Mouse (Mus musculus): Measurements from ENCODE around the gene D630039A03Rik. TPM values are rescaled to one million over a fixed set of nuclear protein-coding genes. Genes with fewer than 3 reads are reported as not detected.

D630039A03Rik gene
- polyA plus RNA-seq, 1 experiment from 2014 or later = 0.09 TPM

DNA sequence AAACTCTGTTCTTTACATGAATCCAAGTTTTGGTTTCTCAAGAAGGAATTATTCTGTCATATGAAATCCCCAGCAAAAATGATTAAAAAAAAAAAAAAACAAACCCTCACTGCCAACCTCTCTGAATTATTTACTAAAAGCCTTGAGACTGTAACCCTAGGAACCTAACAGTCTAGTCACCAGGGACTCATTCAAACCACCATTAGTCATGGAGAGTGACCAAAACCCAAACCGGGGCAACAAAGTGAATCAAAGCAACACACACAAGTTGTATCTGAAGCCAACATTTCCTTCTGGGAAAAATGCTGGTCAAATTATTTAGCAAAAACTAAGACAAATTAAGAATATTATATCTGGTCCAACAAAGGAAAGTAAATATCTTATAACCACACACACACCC lies 36.8 kb upstream of the D630039A03Rik start:
- Histone ChIP-seq H3K4me1 (replicated peaks) (peaks cover 36% of the 10 kb centered on the region), H3K4me3 (no peak overlapping the region), H3K27ac (no peak overlapping the region), H3K27me3 (no peaks in the 10 kb centered on the region), H3K36me3 (peaks cover 45% of the 10 kb centered on the region), H3K9ac (no peak overlapping the region), H3K9me3 (no peaks in the 10 kb centered on the region), H3K4me2 (no peak overlapping the region)
- ATAC-seq (ENCODE audit: low FRiP score) = no peak
- whole genome bisulfite sequencing = 64% methylated on average over 1 of the region's 1 CpGs

DNA sequence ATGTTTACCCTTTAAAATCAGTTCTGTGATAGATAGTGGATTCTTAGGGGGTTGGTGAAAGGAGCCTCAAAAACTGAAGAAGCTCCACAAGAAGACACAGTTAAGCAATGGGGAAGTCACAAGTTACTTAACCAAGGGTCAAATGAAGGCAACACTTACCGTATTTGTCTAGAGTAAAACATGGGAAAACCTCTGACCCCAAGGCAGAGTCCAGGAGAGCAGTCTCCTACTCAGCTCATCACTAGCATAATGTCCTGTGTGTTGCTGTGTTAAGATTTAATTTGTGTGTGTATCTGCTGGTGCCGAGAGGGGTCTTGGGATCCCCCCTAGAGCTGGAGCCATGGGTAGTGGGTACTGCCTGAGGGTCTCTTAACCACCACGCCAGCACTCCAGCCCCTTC lies 36.3 kb upstream of the D630039A03Rik start:
- WGBS = 96% methylated on average over 3 of the region's 3 CpGs
- no peaks in the 10 kb centered on the region for H3K9me3 ChIP-seq
- H3K4me1 ChIP-seq (replicated peaks) = peaks cover 34% of the 10 kb centered on the region

DNA sequence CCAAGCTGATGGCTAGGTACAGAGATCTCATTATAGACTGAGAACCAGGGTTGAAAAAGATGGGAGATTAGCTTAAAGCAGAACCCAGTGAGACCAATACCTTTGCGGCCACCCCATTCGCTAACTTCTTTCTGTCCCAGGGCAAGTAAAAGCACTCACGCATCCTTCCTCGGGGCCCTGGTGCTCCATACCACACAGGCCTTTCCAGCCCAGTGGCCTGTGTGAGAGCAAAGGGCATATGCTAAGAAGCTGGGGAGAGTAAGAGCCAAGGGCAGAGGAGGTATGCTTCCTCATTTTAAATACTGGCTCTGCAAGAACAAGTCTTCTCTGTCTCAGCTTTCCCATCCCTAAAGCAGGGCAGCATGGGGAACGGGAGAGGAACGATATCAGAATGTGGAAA lies 33.8 kb upstream of the D630039A03Rik start:
- H3K9ac ChIP-seq = no peak overlapping the region
- peaks cover 17% of the 10 kb centered on the region for H3K4me1 ChIP-seq (replicated peaks)
- no peak for ATAC-seq (ENCODE audit: low FRiP score)
- H3K27ac ChIP-seq = no peak overlapping the region
- no peaks in the 10 kb centered on the region for H3K27me3 ChIP-seq
- WGBS = 97% methylated on average over 6 of the region's 6 CpGs
- H3K4me2 ChIP-seq = no peak overlapping the region
- H3K9me3 ChIP-seq = no peaks in the 10 kb centered on the region
- no peak overlapping the region for H3K4me3 ChIP-seq
- H3K36me3 ChIP-seq = peaks cover 70% of the 10 kb centered on the region

More for the DNA sequence above, 36.3 kb upstream of the D630039A03Rik start:
- Histone ChIP-seq H3K4me3 (no peak overlapping the region), H3K9ac (no peak overlapping the region), H3K36me3 (peaks cover 50% of the 10 kb centered on the region), H3K27me3 (no peaks in the 10 kb centered on the region), H3K27ac (no peak overlapping the region), H3K4me2 (no peak overlapping the region)
- ATAC-seq (ENCODE audit: low FRiP score) = no peak

DNA sequence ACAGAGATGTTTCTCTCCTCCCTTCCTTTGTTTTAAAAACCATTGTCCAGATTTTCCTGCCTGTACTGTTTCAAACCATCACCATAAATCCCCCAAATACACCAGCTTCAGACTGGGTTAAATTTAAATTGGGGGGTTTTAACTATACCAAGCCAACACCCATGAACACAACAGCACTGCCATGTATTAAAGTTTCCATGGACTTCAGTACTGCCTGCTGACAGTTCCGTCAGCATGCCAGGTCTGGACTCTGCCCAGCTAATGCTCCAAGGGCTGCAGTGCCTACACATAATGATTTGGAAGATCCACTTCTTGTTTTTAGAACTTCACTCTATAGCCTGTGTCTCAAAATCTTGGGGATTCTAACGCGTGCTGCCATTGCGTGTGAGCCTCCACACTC lies 31.4 kb upstream of the D630039A03Rik start:
- peaks cover 91% of the 10 kb centered on the region for H3K36me3 ChIP-seq
- H3K27me3 ChIP-seq = no peaks in the 10 kb centered on the region
- WGBS = 93% methylated on average over 4 of the region's 4 CpGs
- no peak overlapping the region for H3K4me3 ChIP-seq
- no peak overlapping the region for H3K27ac ChIP-seq
- no peak for ATAC-seq (ENCODE audit: low FRiP score)
- no peaks in the 10 kb centered on the region for H3K9me3 ChIP-seq
- H3K4me1 ChIP-seq (replicated peaks) = peaks cover 1% of the 10 kb centered on the region; the same call in 1 of the 2 replicates
- no peak overlapping the region for H3K4me2 ChIP-seq
- no peak overlapping the region for H3K9ac ChIP-seq

DNA sequence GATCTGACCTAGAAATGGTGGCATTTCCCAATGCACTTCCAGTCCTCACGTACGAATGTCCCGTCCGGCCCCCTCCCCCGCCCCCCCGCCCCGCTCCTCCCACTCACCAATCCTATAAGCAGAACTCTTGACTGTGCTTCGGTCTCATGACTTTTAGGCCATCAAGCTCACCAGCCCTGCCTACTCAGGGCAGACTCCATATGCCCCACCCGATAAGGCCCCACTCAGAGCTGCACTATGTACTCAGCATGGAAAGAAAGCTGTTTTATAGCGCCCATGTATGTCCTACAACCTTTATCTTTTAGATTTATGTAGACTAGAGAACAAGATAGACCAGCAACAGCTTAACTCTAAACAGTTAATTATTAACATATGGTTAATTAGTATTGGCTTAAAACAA lies 30.9 kb upstream of the D630039A03Rik start:
- no peak for ATAC-seq (ENCODE audit: low FRiP score)
- Histone ChIP-seq H3K9ac (no peak overlapping the region), H3K27me3 (no peaks in the 10 kb centered on the region), H3K4me3 (no peak overlapping the region), H3K27ac (no peak overlapping the region), H3K9me3 (no peaks in the 10 kb centered on the region), H3K4me2 (no peak overlapping the region), H3K36me3 (peaks cover 91% of the 10 kb centered on the region), H3K4me1 (replicated peaks) (no peaks in the 10 kb centered on the region)
- 89% methylated on average over 10 of the region's 10 CpGs for WGBS

DNA sequence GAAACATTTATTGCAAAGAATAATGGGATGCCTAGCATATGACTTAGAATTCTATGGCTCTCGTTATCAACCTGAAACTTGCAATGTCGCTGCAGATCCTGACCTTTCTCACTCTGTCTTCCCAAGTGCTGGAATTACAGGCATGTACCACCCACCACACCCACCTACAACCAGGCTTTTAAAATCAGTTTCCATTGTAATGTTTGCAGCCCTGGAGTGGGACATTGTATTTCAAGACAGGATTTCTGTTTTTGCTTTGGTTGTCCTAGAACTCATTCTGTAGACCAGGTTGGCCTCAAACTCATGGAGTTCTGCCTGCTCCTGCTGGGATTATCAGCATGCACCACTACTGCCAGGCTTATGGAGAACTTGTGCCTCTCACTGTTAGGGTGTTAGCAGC lies 26.8 kb upstream of the D630039A03Rik start:
- H3K4me2 ChIP-seq = no peak overlapping the region
- H3K36me3 ChIP-seq = peaks cover 55% of the 10 kb centered on the region
- WGBS = 94% methylated on average over 2 of the region's 2 CpGs
- no peaks in the 10 kb centered on the region for H3K4me1 ChIP-seq (replicated peaks)
- no peak overlapping the region for H3K27ac ChIP-seq
- no peaks in the 10 kb centered on the region for H3K27me3 ChIP-seq
- H3K4me3 ChIP-seq = no peak overlapping the region
- no peak for ATAC-seq (ENCODE audit: low FRiP score)
- no peaks in the 10 kb centered on the region for H3K9me3 ChIP-seq
- H3K9ac ChIP-seq = no peak overlapping the region

DNA sequence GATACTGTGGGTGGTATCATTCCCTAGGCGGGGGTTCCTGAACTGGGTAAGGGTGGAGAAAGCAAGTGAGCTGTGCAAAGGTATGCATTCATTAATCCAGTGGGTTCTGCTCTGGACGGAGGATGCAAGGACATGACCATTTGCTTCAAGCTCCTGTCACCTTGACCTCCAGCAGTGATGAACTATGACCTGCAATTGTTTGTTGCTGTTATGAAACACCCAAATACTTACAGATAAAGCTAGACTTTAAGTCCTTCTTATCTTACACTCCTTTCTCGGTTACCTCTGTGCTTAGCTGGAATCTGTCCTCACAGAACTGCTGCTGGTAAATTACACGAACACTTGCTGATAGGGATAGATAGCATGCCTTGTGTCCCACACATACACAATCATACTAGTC lies 24.5 kb upstream of the D630039A03Rik start:
- no peaks in the 10 kb centered on the region for H3K27me3 ChIP-seq
- no peak overlapping the region for H3K27ac ChIP-seq
- H3K4me1 ChIP-seq (replicated peaks) = no peaks in the 10 kb centered on the region
- H3K4me2 ChIP-seq = no peak overlapping the region
- WGBS = 94% methylated on average over 4 of the region's 4 CpGs
- no peak for ATAC-seq (ENCODE audit: low FRiP score)
- H3K36me3 ChIP-seq = peaks cover 37% of the 10 kb centered on the region
- no peak overlapping the region for H3K4me3 ChIP-seq
- no peaks in the 10 kb centered on the region for H3K9me3 ChIP-seq
- H3K9ac ChIP-seq = no peak overlapping the region

DNA sequence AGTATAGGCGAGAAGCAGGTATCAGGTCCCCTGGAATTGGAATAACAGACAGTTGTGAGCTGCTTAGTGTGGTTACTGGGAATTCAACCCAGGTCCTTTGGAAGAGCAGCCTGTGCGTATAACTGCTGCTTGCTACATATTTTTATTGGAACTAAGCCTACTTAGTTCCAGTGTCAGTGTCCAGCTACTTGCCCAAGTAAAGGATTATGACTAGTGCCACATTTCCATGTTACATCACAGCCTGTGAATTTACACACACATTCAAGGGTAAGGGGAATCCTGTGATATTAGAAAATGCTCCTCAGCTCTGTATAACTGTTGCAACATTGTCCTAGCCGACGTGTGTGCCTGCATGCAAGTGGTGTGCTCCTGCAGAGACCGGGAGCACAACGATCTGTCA lies 21.2 kb upstream of the D630039A03Rik start:
- ATAC-seq (ENCODE audit: low FRiP score) = no peak
- no peak overlapping the region for H3K4me2 ChIP-seq
- H3K4me1 ChIP-seq (replicated peaks) = no peaks in the 10 kb centered on the region
- 0 out of 2 replicates have a peak, but pooled peaks cover 2% of the 10 kb centered on the region for H3K9me3 ChIP-seq
- H3K27ac ChIP-seq = no peak overlapping the region
- no peak overlapping the region for H3K9ac ChIP-seq
- WGBS = 90% methylated on average over 6 of the region's 6 CpGs
- no peak overlapping the region for H3K4me3 ChIP-seq
- peaks cover 8% of the 10 kb centered on the region for H3K36me3 ChIP-seq
- H3K27me3 ChIP-seq = no peaks in the 10 kb centered on the region

DNA sequence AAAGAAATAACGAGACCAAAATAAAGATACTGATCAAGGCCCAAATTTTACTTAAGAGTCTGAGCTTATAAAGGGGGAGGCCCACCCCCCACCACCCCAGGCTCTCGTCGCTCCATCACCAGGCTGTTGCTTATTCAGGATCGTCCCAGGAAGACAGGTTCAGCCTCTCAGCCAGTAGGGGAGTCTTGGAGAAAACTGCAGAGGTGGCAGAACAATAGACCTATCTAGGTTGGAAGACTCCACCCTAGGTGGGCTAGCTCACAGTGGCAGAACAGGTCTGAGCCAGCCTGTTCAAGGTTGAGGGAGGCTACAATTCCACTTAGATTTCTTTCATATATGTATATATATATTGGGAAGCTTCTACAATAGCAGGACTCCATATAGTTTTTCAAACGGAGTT lies 18.1 kb upstream of the D630039A03Rik start:
- Histone ChIP-seq H3K9ac (no peak overlapping the region), H3K4me2 (no peak overlapping the region), H3K27me3 (no peaks in the 10 kb centered on the region), H3K4me3 (no peak overlapping the region), H3K27ac (no peak overlapping the region), H3K9me3 (0 out of 2 replicates have a peak, but pooled peaks cover 5% of the 10 kb centered on the region), H3K36me3 (peaks cover 3% of the 10 kb centered on the region; the same call in 1 of the 2 replicates), H3K4me1 (replicated peaks) (no peaks in the 10 kb centered on the region)
- no peak for ATAC-seq (ENCODE audit: low FRiP score)
- WGBS = 74% methylated on average over 5 of the region's 5 CpGs

DNA sequence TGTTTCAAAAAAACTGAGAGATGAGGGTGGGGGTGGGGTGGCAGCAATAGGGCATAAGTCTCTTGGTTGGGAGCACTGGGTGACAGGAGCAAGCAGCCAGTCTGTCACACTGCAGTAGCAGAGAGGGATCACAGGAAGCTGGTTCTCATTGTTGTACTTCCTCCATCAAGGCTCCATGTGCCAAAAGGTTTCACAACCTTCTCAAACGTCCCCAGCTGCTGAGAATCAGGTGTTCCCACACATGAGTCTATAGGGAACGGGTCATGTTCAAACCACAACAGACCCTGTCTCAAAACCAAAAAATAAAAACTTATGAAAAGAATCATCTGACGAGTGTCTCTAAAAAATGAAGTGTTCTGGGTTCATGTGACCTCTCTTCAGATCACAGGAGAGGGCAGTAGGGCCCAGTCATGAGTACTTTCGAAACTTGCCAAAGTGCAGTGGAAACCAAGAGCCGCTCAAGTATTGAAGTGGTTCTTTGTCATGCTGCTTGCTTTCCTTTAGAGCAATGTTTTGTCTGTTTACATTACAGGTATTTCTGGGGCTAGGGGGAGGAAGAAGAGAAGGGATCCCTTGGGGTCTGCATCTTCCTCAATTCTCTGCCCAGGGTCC lies 14.6 kb upstream of the D630039A03Rik start:
- no peak for ATAC-seq (ENCODE audit: low FRiP score)

DNA sequence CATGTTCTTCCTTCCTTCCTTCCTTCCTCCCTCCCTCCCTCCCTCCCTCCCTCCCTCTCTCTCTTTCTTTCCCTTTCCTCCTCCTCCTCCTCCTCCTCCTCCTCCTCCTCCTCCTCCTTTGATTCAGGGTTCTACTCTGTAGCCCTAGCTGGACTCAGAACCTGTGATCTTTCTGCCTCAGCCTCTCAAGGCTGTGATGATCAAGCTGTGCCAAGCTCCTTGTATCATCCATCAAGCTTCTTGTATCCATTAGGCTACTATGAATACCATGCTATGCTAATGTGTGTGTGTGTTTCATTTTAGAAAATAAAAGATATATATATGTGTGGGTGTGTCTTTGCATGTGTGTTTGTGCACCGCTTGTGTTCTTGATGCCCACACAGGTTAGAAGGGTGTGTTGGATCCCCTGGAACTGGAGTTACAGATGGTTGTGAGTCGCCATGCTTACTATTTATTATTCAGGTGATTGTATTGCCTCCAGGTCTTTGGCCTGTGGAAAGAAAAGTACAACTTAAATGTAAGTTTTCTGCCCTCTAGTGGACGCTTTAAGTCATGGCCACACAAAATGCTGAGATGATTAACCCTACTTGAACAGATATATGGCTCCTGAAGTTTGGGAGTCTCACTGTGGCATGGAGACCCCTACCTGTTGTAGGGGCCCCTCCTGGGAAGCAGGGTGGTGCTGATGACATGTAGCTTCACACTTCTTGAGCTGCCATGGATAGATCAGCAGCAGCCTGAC lies 11.5 kb upstream of the D630039A03Rik start:
- Histone ChIP-seq H3K4me2 (no peak overlapping the region), H3K9ac (no peak overlapping the region), H3K27ac (no peak overlapping the region), H3K4me3 (no peak overlapping the region), H3K9me3 (0 out of 2 replicates have a peak, but pooled peaks cover 5% of the 10 kb centered on the region), H3K36me3 (no peaks in the 10 kb centered on the region), H3K4me1 (replicated peaks) (peaks cover 2% of the 10 kb centered on the region; the same call in 1 of the 2 replicates), H3K27me3 (no peaks in the 10 kb centered on the region)
- peak; percentile 36; the same call in 1 of the 2 replicates for ATAC-seq (ENCODE audit: low FRiP score)
- WGBS = 27% methylated on average over 3 of the region's 3 CpGs

More for the DNA sequence above, 14.6 kb upstream of the D630039A03Rik start:
- H3K36me3 ChIP-seq = peaks cover 3% of the 10 kb centered on the region; the same call in 1 of the 2 replicates
- no peak overlapping the region for H3K27ac ChIP-seq
- 81% methylated on average over 5 of the region's 5 CpGs for WGBS
- no peak overlapping the region for H3K4me2 ChIP-seq
- no peaks in the 10 kb centered on the region for H3K4me1 ChIP-seq (replicated peaks)
- H3K9me3 ChIP-seq = 0 out of 2 replicates have a peak, but pooled peaks cover 5% of the 10 kb centered on the region
- H3K27me3 ChIP-seq = no peaks in the 10 kb centered on the region
- no peak overlapping the region for H3K9ac ChIP-seq
- H3K4me3 ChIP-seq = no peak overlapping the region

DNA sequence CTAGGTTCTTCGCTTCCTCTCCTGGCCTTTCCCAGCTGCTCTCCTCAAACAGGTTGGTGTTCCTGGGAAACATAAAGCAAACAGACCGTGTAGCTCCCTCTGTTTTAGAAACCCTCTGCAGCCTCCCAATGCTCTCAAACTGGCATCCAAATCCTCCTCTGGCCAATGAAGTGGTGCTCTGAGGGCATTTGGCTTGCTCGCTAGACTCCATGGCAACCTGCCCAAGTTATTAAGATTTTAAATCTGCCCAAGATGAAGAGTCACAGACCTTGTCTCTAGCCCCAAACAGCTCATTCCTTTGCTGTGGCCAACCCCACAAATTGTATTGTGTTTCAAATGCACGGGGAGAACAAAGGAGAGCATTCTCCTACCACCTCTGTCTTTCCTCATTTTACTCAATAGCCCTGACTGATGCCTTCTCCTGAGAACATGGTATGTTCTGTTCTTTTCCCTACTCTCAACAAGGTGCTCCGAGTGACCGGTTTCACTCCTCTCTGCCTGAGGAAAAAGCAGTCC lies 8.5 kb upstream of the D630039A03Rik start:
- no peaks in the 10 kb centered on the region for H3K9me3 ChIP-seq
- H3K27me3 ChIP-seq = no peaks in the 10 kb centered on the region
- peaks cover 13% of the 10 kb centered on the region; the same call in 1 of the 2 replicates for H3K4me1 ChIP-seq (replicated peaks)
- ATAC-seq (ENCODE audit: low FRiP score) = no peak
- H3K36me3 ChIP-seq = no peaks in the 10 kb centered on the region
- no peak overlapping the region for H3K4me3 ChIP-seq
- WGBS = 73% methylated on average over 6 of the region's 6 CpGs
- H3K27ac ChIP-seq = no peak overlapping the region
- no peak overlapping the region for H3K9ac ChIP-seq
- no peak overlapping the region for H3K4me2 ChIP-seq

Measured in hindbrain, embryonic 13.5 days (tissue).